Mouse (Mus musculus): ENCODE results near the gene Pi4k2a.

GRCm38 (mm10) chr19:42128787-42129508 lies 38.7 kb downstream of the Pi4k2a start, which contains the start of gene Avpi1:
- TF ChIP-seq ZNF384 (IDR thresholded peaks at IDR 0.05; ENCODE audit: low read depth, low read length) (no peak), MAFK (IDR thresholded peaks at IDR 0.05; ENCODE audit: insufficient read depth, low read depth, low read length) (no peak), CHD2 (IDR thresholded peaks at IDR 0.05; ENCODE audit: low read depth, low read length) (0 out of 2 replicates have a peak, but pooled peaks have one; percentile 52), ZC3H11A (IDR thresholded peaks at IDR 0.05; ENCODE audit: borderline replicate concordance, low read depth, low read length) (no peak), HCFC1 (IDR thresholded peaks at IDR 0.05; ENCODE audit: borderline replicate concordance, insufficient read depth, low read length) (no peak)

Data from ES-E14 (cell line).